Mouse (Mus musculus) testis, adult 2 months (tissue): ENCODE measurements around the gene Slc5a10.
"Not testable (repeated sequence)": the region's sequence is repeated elsewhere in the genome, so short reads cannot be mapped to it uniquely, and the experiment has no call there.

ENCODE experiments used
- CTCF ChIP-seq: fragments of 200-500 bp; IDR thresholded peaks from 2 replicates; pipeline ENCODE4 v1.5.1; 2012; ENCODE audit warnings: low read depth, mild to moderate bottlenecking, inconsistent platforms, low read length, moderate library complexity; ENCODE audit not compliant: control insufficient read depth, insufficient read depth, insufficient replicate concordance
- POLR2A ChIP-seq: fragments of 200-500 bp; IDR thresholded peaks from 2 replicates; pipeline ENCODE4 v1.6.1; 2012; ENCODE audit warnings: low read depth, mild to moderate bottlenecking, inconsistent platforms, low read length, moderate library complexity; ENCODE audit not compliant: control insufficient read depth

GRCm38 (mm10) chr11:61636309-61636708 is 84.3 kb downstream of the Slc5a10 start:
- TF ChIP-seq CTCF, POLR2A: not testable (repeated sequence)
